Mouse (Mus musculus): ENCODE results near the gene Ugt1a6a. TPM values are rescaled to one million over a fixed set of nuclear protein-coding genes. Genes with fewer than 3 reads are reported as not detected.

Ugt1a6a gene
- polyA plus RNA-seq, 1 experiment from 2014 or later: 15.4 TPM

Other genes with a start within 250 kb of the Ugt1a6a start
- gene Usp40, start 126.3 kb upstream of the Ugt1a6a start, polyA plus RNA-seq (2015; fragmentation: Nextera tagmentation; extraction: Ambion mirVana): 8.2 and 8.7 TPM in 2 replicates
- gene Ugt1a10, start 79.4 kb upstream of the Ugt1a6a start, polyA plus RNA-seq (2015; fragmentation: Nextera tagmentation; extraction: Ambion mirVana): not detected in 2 replicates
- gene Ugt1a9, start 64.0 kb upstream of the Ugt1a6a start, polyA plus RNA-seq (2015; fragmentation: Nextera tagmentation; extraction: Ambion mirVana): 0.36 and 0.59 TPM in 2 replicates
- not detected in 2 replicates for gene Ugt1a8, start 47.0 kb upstream of the Ugt1a6a start, polyA plus RNA-seq (2015; fragmentation: Nextera tagmentation; extraction: Ambion mirVana)
- 2.8 and 3.1 TPM in 2 replicates for gene Ugt1a7c, start 39.7 kb upstream of the Ugt1a6a start, polyA plus RNA-seq (2015; fragmentation: Nextera tagmentation; extraction: Ambion mirVana)
- gene Ugt1a6b, start 31.6 kb upstream of the Ugt1a6a start, polyA plus RNA-seq (2015; fragmentation: Nextera tagmentation; extraction: Ambion mirVana): 10.9 and 13.6 TPM in 2 replicates
- not detected in 2 replicates for gene Ugt1a5, start 31.2 kb downstream of the Ugt1a6a start, polyA plus RNA-seq (2015; fragmentation: Nextera tagmentation; extraction: Ambion mirVana)
- 0.10 and 0.17 TPM in 2 replicates for gene Ugt1a2, start 65.8 kb downstream of the Ugt1a6a start, polyA plus RNA-seq (2015; fragmentation: Nextera tagmentation; extraction: Ambion mirVana)
- gene Dnajb3, start 71.0 kb downstream of the Ugt1a6a start, polyA plus RNA-seq (2015; fragmentation: Nextera tagmentation; extraction: Ambion mirVana): 9.8 and 10.4 TPM in 2 replicates
- gene Ugt1a1, start 77.2 kb downstream of the Ugt1a6a start, polyA plus RNA-seq (2015; fragmentation: Nextera tagmentation; extraction: Ambion mirVana): 0.20 TPM in 1 of 2 replicates, not detected in the other
- 0.28 and 0.73 TPM in 2 replicates for gene Mroh2a, start 92.2 kb downstream of the Ugt1a6a start, polyA plus RNA-seq (2015; fragmentation: Nextera tagmentation; extraction: Ambion mirVana)
- gene Hjurp, start 142.8 kb downstream of the Ugt1a6a start, polyA plus RNA-seq (2015; fragmentation: Nextera tagmentation; extraction: Ambion mirVana): 62.7 and 70.9 TPM in 2 replicates
- not detected in 2 replicates for gene Trpm8, start 142.9 kb downstream of the Ugt1a6a start, polyA plus RNA-seq (2015; fragmentation: Nextera tagmentation; extraction: Ambion mirVana)